Comparison of ENCODE assay signal across 8 mouse cellular contexts in the genomic region with DNA sequence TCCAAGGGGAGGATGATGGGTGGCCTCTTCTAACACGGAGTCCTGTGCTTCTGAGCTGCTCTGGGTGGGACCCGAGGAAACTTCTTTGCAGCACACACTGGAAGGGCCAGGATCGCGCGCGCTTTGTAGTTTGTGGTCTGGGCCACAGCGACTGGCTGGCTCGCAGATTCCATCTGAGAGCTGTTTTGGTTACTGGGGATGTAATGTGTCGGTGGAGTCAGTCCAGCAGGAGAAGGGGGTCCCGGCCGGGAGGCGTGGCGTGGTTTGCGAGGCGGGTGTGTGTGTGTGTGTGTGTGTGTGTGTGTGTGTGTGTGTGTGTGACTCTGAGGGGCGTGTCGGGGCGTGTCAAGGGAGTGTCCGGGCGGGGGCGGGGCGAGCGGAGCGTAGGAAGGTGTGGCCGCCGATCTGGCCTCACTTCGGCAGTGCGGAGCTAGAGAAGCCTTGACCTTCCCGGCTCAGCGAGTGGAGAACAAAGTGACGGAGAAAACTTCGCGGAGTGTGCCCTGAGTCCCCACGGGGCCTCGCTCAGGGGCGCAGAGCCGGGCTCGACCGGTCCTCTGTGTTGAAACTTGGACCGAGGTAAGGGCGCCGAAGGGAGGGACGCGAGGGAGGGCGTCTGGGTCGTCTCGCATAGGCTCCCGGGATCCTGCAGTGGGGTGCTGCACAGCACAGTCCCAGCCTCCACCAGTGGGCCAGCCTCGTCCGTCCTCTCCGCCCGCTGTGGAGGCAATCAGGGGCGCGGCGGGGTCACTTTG. TPM values are rescaled to one million over a fixed set of nuclear protein-coding genes. Genes with fewer than 3 reads are reported as not detected.
DNase-seq lines count a peak whose midpoint lies in the region; ATAC-seq lines count a peak whose summit lies in the region.

TSS of gene Tiam2 (plus strand) at position 426 of the 755 bp plus-strand sequence.

- H3K9ac ChIP-seq in liver, embryonic 11.5 days (ENCODE audit: low read depth, low read length) = peak within 1 kb of the TSS; percentile 43; the same call in 1 of the 2 replicates

- no peaks in the 10 kb centered on the region for H3K9me3 ChIP-seq in erythroblast, embryonic 14.5 days (ENCODE audit: control insufficient read depth, low read length)
- H3K9me3 ChIP-seq in liver, embryonic 11.5 days (ENCODE audit: control insufficient read depth, low read length) = 0 out of 2 replicates have a peak, but pooled peaks cover 2% of the 10 kb centered on the region

- intact Hi-C loops in gastrocnemius, postnatal 36 days (cut with DNase I) = no loop called here

- peak within 1 kb of the TSS; percentile 39 for H3K4me3 ChIP-seq in erythroblast, embryonic 14.5 days (replicated peaks)
- peak within 1 kb of the TSS; percentile 63 for H3K4me3 ChIP-seq in liver, embryonic 11.5 days (ENCODE audit: low read depth, low read length)

- under 1% methylated on average over 53 of the region's 55 CpGs for WGBS in liver, embryonic 11.5 days

- H3K27ac ChIP-seq in liver, embryonic 11.5 days (ENCODE audit: low read depth, low read length) = no peak within 1 kb of the TSS

- H3K36me3 ChIP-seq in erythroblast, embryonic 14.5 days (ENCODE audit: control insufficient read depth) = no peaks in the 10 kb centered on the region
- H3K36me3 ChIP-seq in liver, embryonic 11.5 days (ENCODE audit: control insufficient read depth, insufficient read depth, low read length) = no peaks in the 10 kb centered on the region

- ATAC-seq in erythroblast, adult 5-6 weeks (replicated peaks; ENCODE audit: low FRiP score, poor library complexity, severe bottlenecking) = no peak
- ATAC-seq in liver, embryonic 11.5 days (replicated peaks; ENCODE audit: low FRiP score) = peak; percentile 80
- no peak for ATAC-seq in monocyte, adult 5-6 weeks (replicated peaks; ENCODE audit: insufficient number of reproducible peaks, low FRiP score, low TSS enrichment, poor library complexity, severe bottlenecking)

- peak; percentile 15 for DNase-seq in c-Kit-positive CD71-positive TER-119-positive erythroid progenitor cells, embryonic 14.5 days (ENCODE audit: low spot score)
- peak; percentile 11 to 23 for DNase-seq in gastrocnemius, postnatal 36 days
- DNase-seq in kidney, adult 11 months = peak; percentile 27
- peak; percentile 65 for DNase-seq in liver, embryonic 11.5 days (ENCODE audit: low spot score)
- DNase-seq in urinary bladder, adult 18-20 months (ENCODE audit: low spot score in 2 of 2) = peak; percentile 41 to 60

- peak within 1 kb of the TSS; percentile 97 for H3K4me2 ChIP-seq in liver, embryonic 11.5 days

- peaks cover 10% of the 10 kb centered on the region for H3K4me1 ChIP-seq in erythroblast, embryonic 14.5 days (ENCODE audit: control insufficient read depth)
- H3K4me1 ChIP-seq in liver, embryonic 11.5 days (replicated peaks; ENCODE audit: control insufficient read depth, insufficient read depth, low read length) = no peaks in the 10 kb centered on the region; the same call in 1 of the 2 replicates

- H3K27me3 ChIP-seq in erythroblast, embryonic 14.5 days (ENCODE audit: control insufficient read depth) = peaks cover 40% of the 10 kb centered on the region
- peaks cover 23% of the 10 kb centered on the region for H3K27me3 ChIP-seq in liver, embryonic 11.5 days (replicated peaks; ENCODE audit: control insufficient read depth, insufficient read depth, low read length)

RNA-seq across cellular contexts. Expression of gene Tiam2, which starts in this region (rescaled TPM):
- not detected in 2 replicates for polyA plus RNA-seq in erythroblast, embryonic 14.5 days (2012)
- total RNA-seq in erythroblast, adult 5-6 weeks (2015; ENCODE audit: low replicate concordance) = 2.9 and 3.5 TPM in 2 replicates
- 1.1 and 4.4 TPM in 2 replicates for total RNA-seq in erythroblast, adult 5-6 weeks (2017; ENCODE audit: low replicate concordance)
- total RNA-seq in gastrocnemius, postnatal 36 days (2021) = 1 to 10 TPM; 3.0 TPM
- 2.7 and 2.8 TPM in 2 replicates for polyA plus RNA-seq in liver, embryonic 11.5 days (2014; fragmentation: Nextera tagmentation; extraction: Ambion mirVana)
- total RNA-seq in monocyte, adult 5-6 weeks (2017) = 128 to 196 TPM (median 161 TPM) in 3 replicates

Comparison
In these comparisons a context has a peak if more than half of its experiments do, and no peak if none do; other contexts are left out.
1. RNA of gene Tiam2 (total RNA-seq): 128 to 196 TPM in monocyte, adult 5-6 weeks; 1.1 to 4.4 TPM in erythroblast, adult 5-6 weeks and 3.0 TPM in gastrocnemius, postnatal 36 days; every median in the first group is over 10 times any median in the second.
2. DNase-seq: peak in every context shown above with its lines; median percentile 65 in liver, embryonic 11.5 days; 50 in urinary bladder, adult 18-20 months; 27 in kidney, adult 11 months; 17 in gastrocnemius, postnatal 36 days; 15 in c-Kit-positive CD71-positive TER-119-positive erythroid progenitor cells, embryonic 14.5 days.